Mouse (Mus musculus) ES-E14 (cell line): ENCODE data around the gene Ckm. TPM values are rescaled to one million over a fixed set of nuclear protein-coding genes. Genes with fewer than 3 reads are reported as not detected.

ENCODE experiments used
- DNase-seq: peaks from one replicate; pipeline ENCODE4 v3.0.0-alpha.2; 2013; ENCODE audit warnings: low read depth, low spot score
- H3K27ac ChIP-seq: 2 replicates; pipeline ENCODE4 v1.5.1; 2012; ENCODE audit warnings: low read depth, mild to moderate bottlenecking, low read length, moderate library complexity, mixed read lengths; ENCODE audit not compliant: poor library complexity, insufficient read depth, severe bottlenecking
- H3K36me3 ChIP-seq: 2 replicates; pipeline ENCODE4 v1.6.1; 2012; ENCODE audit warnings: mild to moderate bottlenecking, low read length, moderate library complexity, mixed read lengths; ENCODE audit not compliant: control insufficient read depth, poor library complexity, insufficient read depth, severe bottlenecking
- H3K4me1 ChIP-seq, 2 experiments: fragments of 150-350 bp in 1 of 2; sonication (generic) in 1 of 2; 2 replicates each; pipeline ENCODE4 v1.6.1; 2012; ENCODE audit warnings: low read length in 2 of 2, mild to moderate bottlenecking in 1 of 2, mixed read lengths in 1 of 2; ENCODE audit not compliant: control insufficient read depth in 2 of 2, insufficient read depth in 2 of 2, poor library complexity in 1 of 2
- H3K4me3 ChIP-seq, 2 experiments: fragments of 150-350 bp in 1 of 2; sonication (generic) in 1 of 2; 2 replicates each; pipeline ENCODE4 v1.5.1; 2012; ENCODE audit warnings: low read length in 2 of 2, low read depth in 1 of 2, mild to moderate bottlenecking in 1 of 2, mixed read lengths in 1 of 2; ENCODE audit not compliant: insufficient read depth in 1 of 2, poor library complexity in 1 of 2, severe bottlenecking in 1 of 2
- H3K9ac ChIP-seq: 2 replicates; pipeline ENCODE4 v1.6.1; 2012; ENCODE audit warnings: low read depth, mild to moderate bottlenecking, low read length, mixed read lengths; ENCODE audit not compliant: poor library complexity, insufficient read depth, severe bottlenecking
- H3K9me3 ChIP-seq: fragments of 150-350 bp; sonication (generic); 2 replicates; pipeline ENCODE4 v1.6.1; 2012; ENCODE audit warnings: low read depth, mild to moderate bottlenecking, low read length; ENCODE audit not compliant: control insufficient read depth, insufficient read depth
- CHD2 ChIP-seq: IDR thresholded peaks from 2 replicates; pipeline ENCODE4 v1.6.1; 2014; ENCODE audit warnings: mild to moderate bottlenecking, low read depth, low read length, inconsistent platforms
- HCFC1 ChIP-seq: IDR thresholded peaks from 2 replicates; pipeline ENCODE4 v1.6.1; 2012; ENCODE audit warnings: low read length, inconsistent platforms, borderline replicate concordance; ENCODE audit not compliant: insufficient read depth
- MAFK ChIP-seq: IDR thresholded peaks from 2 replicates; pipeline ENCODE4 v1.6.1; 2014; ENCODE audit warnings: mild to moderate bottlenecking, low read depth, low read length, inconsistent platforms; ENCODE audit not compliant: insufficient read depth
- ZC3H11A ChIP-seq: IDR thresholded peaks from 2 replicates; pipeline ENCODE4 v1.6.1; 2012; ENCODE audit warnings: low read depth, mild to moderate bottlenecking, inconsistent platforms, low read length, borderline replicate concordance
- ZNF384 ChIP-seq: IDR thresholded peaks from 2 replicates; pipeline ENCODE4 v1.6.1; 2012; ENCODE audit warnings: low read depth, low read length, inconsistent platforms
- in situ Hi-C, 2 experiments: fragments of 600-800 bp; cut with MboI; formaldehyde crosslinking; loops; one replicate each; pipeline ENCODE4 v1.15.1; 2025; ENCODE audit warnings: low sequenced_read_pairs in 2 of 2, inconsistent platforms in 1 of 2; ENCODE audit not compliant: unreplicated experiment in 2 of 2
- total RNA-seq: library from RNA; depleted of rRNA; stranded (reverse); fragments of 300-350 nt; gene quantifications from 2 replicates; pipeline ENCODE4 v1.2.3, GENCODE M21; 2012

Gene Ckm
- total RNA-seq, 1 experiment: 0.85 TPM

GRCm38 (mm10) chr7:19458591-19459111 is 54.1 kb downstream of the Ckm start, which contains the start of gene Mark4:
Mark4 (minus strand) TSS chr7:19458821.
- DNase-seq: peak; percentile 70
- Histone ChIP-seq H3K9me3 (no peaks in the 10 kb centered on the region), H3K4me3 (peak within 1 kb of the TSS; percentile 94 to 99), H3K27ac (peak within 1 kb of the TSS; percentile 37; the same call in 1 of the 2 replicates), H3K36me3 (no peaks in the 10 kb centered on the region; the same call in 1 of the 2 replicates), H3K4me1 (peaks cover 0 to 35% of the 10 kb centered on the region in 2 experiments; a peak in 2 of 4 replicates), H3K9ac (peak within 1 kb of the TSS; percentile 89)
- in situ Hi-C loops: no loop called here
- TF ChIP-seq ZC3H11A: no peak

- no peak overlapping the region; the same call in 1 of the 2 replicates for H3K27ac ChIP-seq
- in situ Hi-C loops: no loop called here
- DNase-seq: no peak
- H3K9ac ChIP-seq: no peak overlapping the region; the same call in 1 of the 2 replicates
- no peak for TF ChIP-seq ZC3H11A
- TF ChIP-seq ZNF384: no peak
- TF ChIP-seq HCFC1: no peak
- no peak for TF ChIP-seq MAFK
- no peak for TF ChIP-seq CHD2
- H3K36me3 ChIP-seq: no peaks in the 10 kb centered on the region
- peaks cover 0 to 35% of the 10 kb centered on the region in 2 experiments; a peak in 2 of 4 replicates for H3K4me1 ChIP-seq
- no peaks in the 10 kb centered on the region for H3K9me3 ChIP-seq
- peak overlapping the region; percentile 33 to 52 for H3K4me3 ChIP-seq
These were observed 54.7 kb downstream of the Ckm start for GRCm38 (mm10) chr7:19459144-19459870.

GRCm38 (mm10) chr7:19460500-19460899 is 55.9 kb downstream of the Ckm start:
- no peak overlapping the region for H3K27ac ChIP-seq
- no peak for TF ChIP-seq HCFC1
- TF ChIP-seq CHD2: no peak
- no peak for TF ChIP-seq ZC3H11A
- no peak for TF ChIP-seq ZNF384
- no peak for TF ChIP-seq MAFK
- H3K36me3 ChIP-seq: no peaks in the 10 kb centered on the region
- no peak overlapping the region for H3K9ac ChIP-seq
- H3K9me3 ChIP-seq: no peaks in the 10 kb centered on the region
- no peak overlapping the region for H3K4me3 ChIP-seq
- H3K4me1 ChIP-seq: peaks cover 2 to 36% of the 10 kb centered on the region in 2 experiments; a peak in 2 of 4 replicates
- in situ Hi-C loops: no loop called here
- no peak for DNase-seq

GRCm38 (mm10) chr7:19461488-19461887 is 56.9 kb downstream of the Ckm start:
- DNase-seq: peak; percentile 82
- Histone ChIP-seq H3K9ac (no peak overlapping the region), H3K4me1 (peaks cover 2 to 30% of the 10 kb centered on the region in 2 experiments; a peak in 2 of 4 replicates), H3K4me3 (no peak overlapping the region), H3K9me3 (no peaks in the 10 kb centered on the region), H3K27ac (no peak overlapping the region; the same call in 1 of the 2 replicates), H3K36me3 (no peaks in the 10 kb centered on the region)
- in situ Hi-C loops: no loop called here
- TF ChIP-seq ZC3H11A: 0 out of 2 replicates have a peak, but pooled peaks have one; percentile 2
- TF ChIP-seq HCFC1: no peak
- no peak for TF ChIP-seq MAFK
- no peak for TF ChIP-seq CHD2
- TF ChIP-seq ZNF384: no peak

GRCm38 (mm10) chr7:19462443-19462842 is 57.9 kb downstream of the Ckm start:
- DNase-seq: no peak
- in situ Hi-C loops: no loop called here
- no peak overlapping the region for H3K27ac ChIP-seq

More at GRCm38 (mm10) chr7:19462443-19462842, 57.9 kb downstream of the Ckm start:
- H3K4me3 ChIP-seq: no peak overlapping the region
- no peaks in the 10 kb centered on the region for H3K36me3 ChIP-seq
- no peaks in the 10 kb centered on the region for H3K9me3 ChIP-seq
- H3K9ac ChIP-seq: no peak overlapping the region
- TF ChIP-seq ZNF384 (no peak), MAFK (no peak), CHD2 (no peak), ZC3H11A (no peak), HCFC1 (no peak)
- H3K4me1 ChIP-seq: peaks cover 2 to 26% of the 10 kb centered on the region in 2 experiments; a peak in 2 of 4 replicates
